Mouse (Mus musculus) MN1 (cell line): ENCODE measurements around the gene Dbi.

Experiments used
- DNase-seq: peaks from one replicate; pipeline ENCODE4 v3.0.0-alpha.2; 2016; ENCODE audit warnings: low spot score

The Dbi gene

DNA sequence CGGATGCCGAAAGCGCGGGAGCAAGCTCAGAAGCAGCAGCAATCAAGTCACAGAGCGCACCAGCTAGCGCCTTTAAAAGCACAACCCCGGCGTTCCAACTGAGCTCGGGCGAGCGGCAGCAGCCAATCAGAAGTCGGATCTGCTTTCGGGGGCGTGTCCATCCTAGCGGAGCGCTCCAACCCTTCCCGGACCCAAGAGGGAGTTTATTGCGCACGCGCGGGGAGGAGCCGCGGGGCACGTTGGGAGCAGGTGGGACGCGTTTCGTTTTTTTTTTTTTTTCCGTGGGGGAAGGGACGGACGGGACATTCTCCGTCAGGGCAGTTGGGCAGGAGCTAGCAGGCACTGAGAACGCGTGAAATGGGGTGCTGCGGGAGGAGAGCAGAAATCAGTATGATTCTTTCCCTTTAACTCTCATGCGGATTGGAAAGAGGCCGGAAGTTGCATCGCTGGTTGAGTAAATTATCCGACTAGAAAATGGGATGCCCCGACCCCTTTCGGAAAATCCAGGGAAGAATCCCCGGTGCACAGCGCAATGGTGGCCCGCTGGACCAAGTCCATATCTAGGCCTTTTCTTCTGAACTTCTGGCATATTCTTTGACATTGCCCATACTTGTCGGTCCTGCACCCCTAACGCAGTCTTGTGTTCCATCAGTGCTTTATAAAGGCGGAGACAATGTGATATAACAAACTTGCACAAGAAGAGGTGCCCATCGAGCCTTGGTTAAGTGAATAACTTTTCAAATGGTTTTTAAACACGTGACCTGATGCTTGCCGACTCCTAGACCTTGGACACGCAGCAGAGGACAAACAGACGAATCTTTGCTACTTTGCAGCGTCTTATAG is at the start of gene Dbi, which contains the start of gene 3110009E18Rik:
Dbi (minus strand) TSS at position 110 of the 843 bp plus-strand sequence.
3110009E18Rik (plus strand) TSS at position 219 of the 843 bp plus-strand sequence.
- DNase-seq, result peak; percentile 98

DNA sequence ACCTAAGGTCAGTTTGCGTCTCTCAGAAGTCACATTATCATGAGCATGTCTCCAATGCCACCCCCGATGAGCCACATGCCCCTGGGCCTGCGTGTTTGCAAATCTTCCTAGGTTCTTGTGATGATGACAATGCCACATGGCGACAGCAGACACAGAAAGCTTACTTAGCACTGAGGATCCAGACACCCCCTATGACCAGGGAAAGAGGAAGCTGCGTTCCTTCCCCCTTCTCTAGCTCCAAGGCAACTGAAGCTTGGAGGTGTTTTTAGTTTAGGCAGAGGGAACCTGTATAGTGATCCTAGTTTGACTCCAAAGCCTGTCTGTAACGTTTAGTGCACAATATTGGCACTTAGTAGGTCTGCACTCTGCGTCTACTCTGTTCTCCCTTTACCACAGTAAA is 49.4 kb upstream of the Dbi start:
- DNase-seq, result no peak

DNA sequence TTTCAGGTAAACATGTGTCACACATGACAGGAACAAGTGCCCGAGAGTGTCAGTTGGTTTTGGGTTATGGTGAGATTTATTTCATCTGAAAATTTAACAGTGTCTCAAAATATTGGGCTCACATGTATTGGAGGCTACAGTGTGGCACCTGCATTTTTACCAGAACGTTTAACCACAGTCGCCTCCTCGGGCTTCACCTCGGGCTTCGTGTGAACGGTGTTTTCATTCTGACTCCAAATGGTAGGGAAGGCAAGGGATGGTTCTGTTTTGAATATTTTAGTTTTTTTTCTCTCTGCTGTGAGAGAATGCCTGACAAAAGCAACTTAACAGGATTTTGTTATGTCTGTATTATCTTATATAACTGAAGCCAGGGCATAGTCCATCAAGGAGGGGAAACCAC is 47.8 kb upstream of the Dbi start:
- DNase-seq, result no peak

DNA sequence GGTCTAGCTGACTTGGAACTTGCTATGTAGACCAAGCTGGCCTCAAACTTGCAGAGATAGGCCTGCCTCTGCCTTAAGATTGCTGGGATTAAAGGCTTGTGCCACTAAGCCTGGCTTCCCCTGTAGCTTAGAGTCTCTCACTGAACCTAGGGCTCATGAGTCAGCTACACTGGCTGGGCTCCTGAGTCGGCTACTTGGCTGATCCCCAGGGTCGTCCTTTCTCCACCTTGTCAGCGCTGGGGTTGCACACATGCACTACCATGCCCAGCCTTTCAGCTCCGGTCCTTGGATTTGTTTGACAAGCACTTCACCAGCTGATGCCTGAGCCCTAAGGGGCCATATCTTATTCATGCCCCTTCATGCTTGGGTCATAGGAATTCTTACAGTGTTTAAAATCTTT is 47.1 kb upstream of the Dbi start:
- no peak for DNase-seq

DNA sequence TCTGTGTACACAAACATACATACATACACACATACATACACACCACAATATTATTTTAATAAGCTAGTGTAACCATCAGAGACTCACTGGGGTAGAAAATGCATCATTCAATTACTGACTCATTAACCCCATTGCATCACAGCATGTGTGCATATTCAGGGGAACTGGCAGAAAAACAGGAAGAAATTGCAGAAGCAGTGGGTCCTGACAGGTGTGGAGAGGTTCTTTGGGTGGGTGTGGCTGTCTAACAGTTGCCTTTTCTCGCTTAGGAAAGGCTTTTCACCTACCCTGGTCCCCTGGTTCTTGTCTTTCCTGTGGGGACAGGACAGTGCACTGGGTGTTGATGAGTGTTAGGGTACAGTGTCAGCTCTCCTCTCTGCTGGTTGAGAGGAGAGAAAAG is 41.7 kb upstream of the Dbi start:
- no peak for DNase-seq

DNA sequence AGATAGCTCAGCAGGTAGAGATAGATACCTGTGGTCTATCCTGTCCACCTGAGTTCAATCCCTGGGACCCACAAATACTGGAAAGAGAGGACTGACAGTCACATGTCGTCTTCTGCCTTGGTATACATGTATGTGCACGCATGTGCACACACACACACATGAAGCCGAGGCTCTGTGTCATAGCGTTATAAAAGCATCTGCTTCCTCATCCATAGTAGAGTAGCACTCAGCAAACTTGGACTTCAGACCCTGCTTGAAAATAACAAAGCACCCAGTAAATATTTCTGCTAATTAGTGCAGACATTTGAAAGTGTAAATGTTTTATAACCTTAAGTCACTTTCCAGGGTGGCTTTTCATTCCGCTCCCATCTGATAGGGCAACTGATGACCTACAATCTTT is 40.6 kb upstream of the Dbi start:
- no peak for DNase-seq

DNA sequence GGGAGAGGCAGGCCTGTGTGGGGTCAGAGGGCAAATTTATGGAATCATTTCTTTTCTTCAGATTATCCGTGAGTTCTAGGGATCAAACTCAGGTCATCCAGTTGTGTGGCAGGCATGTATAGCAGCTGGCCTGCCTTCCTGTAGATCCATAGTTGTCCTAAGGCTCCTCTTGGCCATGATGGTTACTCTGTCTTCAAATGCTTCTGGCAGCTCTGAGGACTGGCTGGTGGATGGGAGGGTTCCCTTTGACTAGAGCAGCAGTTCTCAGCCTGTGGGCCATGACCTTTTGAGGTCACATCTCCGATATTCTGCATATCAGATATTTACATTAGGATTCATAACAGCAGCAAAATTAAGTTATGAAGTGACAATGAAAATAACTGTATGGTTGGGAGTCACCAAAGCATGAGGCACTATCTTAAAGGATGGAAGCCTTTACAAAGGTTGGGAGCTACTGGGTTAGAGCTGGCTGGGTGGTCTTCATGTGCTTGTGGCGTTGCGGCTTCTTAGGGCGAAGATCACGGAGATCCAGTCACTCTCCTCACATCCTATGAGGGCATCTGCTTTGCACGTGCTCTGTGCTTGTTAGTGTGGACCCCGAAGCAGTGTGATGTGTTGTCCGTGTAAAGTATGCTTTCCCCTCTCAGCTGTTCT is 37.7 kb upstream of the Dbi start:
- no peak for DNase-seq

DNA sequence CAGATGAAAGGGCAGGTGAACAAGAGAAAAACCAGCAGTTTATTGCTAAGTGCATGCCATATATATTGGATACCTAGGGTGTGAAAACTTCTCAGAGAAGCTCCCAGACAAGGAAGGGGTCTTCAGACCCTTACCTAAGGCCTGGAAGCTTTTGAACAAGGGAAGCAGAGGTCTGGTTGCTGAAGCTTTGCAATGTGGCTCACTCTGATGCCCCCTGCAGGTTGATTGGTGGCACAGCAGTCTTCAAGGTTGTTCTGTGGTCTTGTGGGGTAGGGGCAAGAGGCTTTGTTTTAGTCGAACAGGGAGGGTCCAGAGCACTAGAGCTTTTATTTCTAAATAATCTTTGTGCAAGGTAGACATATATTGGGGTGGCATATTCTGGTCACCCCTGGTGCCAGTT is 34.4 kb upstream of the Dbi start:
- DNase-seq, result peak; percentile 33

DNA sequence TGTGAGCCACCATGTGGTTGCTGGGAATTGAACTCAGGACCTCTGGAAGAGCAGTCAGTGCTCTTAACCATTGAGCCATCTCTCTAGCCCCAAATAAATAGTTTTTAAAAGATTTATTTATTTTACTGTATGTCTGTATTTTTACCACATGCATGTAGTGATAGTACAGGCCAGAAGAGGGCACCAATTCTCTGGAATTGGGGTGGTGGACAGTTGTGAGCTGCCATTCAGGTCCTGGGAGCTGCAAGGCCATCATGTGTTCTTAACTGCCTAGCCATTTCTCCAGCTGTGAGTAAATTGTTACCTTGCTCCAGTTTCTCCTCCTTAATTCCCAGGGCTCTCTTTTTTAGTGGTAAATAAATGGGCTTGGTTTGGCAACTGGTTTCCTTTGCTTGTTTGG is 33.4 kb upstream of the Dbi start:
- DNase-seq, result peak; percentile 19

DNA sequence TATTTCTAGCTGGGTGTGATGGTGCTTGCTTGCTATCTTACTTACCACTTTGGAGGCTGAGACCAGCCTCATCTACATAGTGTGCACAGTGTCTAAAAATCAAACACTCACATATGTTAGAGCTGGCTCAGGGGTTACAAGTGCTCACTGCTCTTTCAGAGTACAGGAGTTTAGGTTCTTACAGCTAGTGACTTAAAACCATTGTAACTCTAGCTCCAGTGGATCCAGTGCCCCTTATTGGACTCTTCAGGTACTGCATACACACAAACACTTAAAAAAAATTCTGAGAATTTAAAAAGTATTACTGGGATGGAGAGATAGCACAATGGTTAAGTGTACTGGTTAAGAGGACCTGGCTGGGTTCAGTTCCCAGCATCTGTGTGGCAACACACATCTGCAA is 26.1 kb upstream of the Dbi start:
- DNase-seq, result no peak

DNA sequence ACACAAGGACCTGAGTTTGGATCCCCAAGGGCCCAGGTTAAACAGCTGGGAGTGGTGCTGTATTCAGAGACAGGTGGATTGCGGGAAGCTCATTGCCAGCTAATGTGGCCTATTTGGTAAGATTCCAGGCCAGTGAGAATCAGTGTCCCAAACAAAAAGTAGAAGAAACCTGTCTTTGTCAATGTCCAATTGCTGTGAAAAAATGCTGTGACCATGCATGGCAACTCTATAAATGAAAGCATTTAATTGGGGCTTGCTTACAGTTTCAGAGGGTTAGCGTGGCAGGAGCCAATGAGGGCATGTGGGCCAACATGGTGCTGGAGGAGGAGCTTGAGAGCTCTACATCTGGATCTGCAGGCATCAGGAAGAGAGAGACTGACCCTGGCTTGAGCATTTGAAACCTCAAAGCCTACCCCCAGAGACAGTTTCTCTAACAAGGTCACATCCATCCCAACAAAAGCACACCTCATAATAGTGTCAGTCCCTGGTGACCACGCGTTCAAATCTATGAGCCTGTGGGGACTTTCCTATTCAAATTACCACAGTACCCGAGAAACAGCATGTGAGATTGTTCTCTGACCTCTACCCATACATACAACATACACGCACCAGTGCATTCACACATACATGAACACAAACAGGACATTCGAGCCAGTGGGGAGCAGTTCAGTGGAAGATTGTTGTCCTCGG is 24.8 kb upstream of the Dbi start:
- no peak for DNase-seq

DNA sequence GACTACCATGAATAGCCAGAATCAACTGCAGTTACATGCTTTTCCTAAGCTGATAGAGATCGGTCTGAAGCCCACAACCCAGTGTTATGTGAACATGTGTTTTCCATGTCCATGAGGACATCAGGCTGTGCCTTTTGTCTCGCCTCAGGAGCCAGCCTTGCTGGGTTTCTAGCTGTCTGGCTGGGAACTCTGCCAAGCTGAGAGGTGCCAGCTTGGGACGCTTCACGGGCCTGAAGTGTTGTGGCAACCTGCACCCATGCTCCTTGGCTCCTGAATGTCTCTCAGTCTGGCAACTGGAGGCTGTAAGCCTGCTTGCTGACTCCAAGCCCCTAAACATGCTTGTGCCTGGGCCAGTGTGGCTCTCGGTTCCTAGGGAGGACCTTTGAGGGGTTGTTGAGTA is 21.7 kb upstream of the Dbi start:
- peak; percentile 73 for DNase-seq

DNA sequence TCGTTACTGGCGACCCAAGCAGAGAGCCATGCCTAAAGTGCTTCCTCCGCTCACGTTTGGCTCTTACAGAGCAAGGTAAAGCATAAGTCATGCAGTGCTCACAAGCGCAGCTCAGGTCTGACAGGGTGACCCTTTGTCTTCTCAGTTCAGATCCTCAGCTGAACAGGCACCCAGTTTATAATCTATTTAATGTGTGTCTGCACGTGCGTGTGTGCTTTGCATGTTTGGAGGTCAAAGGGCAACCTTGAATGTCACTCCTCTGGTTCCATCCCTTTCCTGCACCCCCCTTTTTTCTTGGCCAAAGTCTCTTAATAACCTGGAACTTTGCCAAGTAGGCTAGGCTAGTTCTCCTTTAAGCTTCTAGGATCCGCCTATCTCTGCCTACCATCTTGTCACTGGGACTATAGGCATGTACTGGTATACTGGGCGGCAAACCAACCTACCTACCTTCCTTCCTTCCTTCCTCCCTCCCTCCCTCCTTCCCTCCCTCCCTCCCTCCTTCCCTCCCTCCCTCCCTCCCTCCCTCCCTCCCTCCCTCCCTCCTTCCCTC is 19.3 kb upstream of the Dbi start:
- DNase-seq, result peak; percentile 16

DNA sequence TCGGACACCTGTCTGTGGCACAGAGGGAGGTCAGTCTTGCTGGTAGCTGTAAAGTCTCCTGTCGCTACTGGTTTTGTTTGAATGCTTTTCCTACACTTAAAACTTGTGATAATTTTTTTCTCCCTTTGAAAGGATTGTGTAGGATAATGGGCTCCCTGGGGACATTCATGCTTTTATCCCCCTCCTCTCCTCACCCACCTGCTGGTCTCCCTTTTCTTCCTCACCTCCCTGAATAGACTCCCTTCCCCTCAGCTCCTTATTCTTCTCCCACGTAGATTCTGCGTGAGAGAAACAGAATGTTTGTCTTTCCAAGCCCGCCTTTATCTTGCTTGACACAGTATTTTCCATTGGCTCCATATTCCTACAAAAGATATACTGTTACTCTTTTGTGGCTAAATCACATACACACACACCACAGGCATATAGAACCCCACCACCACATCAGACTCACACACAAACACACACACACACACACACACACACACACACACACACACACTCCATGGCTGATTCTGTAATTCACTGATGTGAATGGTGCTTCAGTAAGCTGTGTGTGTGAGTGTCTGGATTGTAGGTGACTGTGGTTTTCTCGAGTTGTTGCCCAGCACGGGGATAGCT is 18.2 kb upstream of the Dbi start:
- DNase-seq, result no peak

DNA sequence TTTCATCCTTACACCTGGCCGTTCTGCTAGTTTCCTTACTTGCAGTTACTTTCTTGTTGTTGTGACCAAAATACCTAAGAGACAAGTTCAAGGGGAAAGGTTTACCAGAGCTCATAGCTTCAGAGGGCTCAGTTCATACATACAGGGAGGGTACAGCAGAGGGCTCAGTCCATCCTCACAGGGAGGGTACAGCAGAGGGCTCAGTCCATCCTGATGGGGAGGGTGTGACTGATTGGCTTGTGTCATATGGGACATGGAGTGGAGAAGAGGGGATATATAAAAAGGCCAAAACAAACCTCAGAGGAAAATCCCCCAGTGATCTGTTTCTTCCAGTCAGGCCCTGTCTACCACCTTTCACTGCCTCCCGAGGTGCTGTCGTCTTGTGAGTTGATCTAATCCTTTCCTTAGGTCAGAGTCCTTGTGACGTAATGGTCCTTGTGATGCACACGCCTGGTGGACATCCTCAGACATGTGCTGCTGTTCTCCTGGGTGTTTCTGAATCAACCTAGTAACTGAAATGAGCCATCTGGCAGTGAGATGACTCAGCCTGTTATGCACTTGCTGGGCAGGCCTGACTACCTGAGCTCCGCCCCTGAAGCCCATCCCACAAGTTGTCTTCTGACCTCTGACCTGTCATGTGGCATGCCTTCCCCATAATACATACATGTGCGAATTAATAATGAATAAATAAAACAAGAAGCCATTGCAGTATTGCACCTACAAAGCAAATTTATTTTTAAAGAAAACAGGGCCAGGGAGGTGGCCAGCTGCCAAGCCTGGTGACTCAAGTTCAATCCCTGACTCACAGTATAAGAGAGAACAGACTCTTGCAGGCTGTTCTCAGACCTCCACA is 15.3 kb upstream of the Dbi start:
- peak; percentile 93 for DNase-seq

DNA sequence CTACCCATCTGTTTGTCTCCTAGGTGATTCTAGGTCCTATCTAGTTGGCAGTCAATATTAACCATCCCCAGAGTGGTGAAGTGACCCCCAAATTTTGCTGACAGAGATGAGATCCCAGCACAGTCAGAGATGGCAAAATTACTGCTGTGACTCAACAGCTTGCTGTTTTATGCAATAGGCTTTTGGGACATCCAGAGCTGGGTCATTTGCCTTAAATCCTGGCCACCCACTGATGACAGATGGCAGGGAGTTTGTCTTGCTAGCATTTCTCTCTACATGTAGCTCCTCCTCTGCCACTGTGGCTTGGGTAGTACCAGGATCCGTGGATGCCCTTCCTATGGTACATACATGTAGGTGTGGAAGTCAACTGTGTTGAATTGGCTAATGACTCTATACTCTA is 11.5 kb upstream of the Dbi start:
- DNase-seq, result no peak

DNA sequence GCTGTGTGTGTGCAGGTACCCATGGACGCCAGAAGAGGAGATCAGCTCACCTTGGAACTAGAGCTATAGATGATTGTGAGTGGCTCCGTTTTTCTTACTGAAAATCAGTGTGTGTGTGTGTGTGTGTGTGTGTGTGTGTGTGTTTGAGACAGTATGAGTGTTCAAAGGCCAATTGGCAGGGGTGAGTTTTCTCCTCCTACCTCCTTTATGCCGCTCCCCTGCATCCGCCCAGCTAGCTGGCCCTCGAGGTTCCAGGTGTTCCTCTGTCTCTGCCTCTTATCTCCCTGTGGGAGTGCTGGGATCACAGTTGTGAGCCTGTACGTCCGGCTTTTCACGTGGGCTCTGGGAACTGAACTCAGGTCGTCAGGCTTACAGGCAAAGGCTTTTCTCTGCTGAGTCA is 5.4 kb upstream of the Dbi start:
- no peak for DNase-seq

DNA sequence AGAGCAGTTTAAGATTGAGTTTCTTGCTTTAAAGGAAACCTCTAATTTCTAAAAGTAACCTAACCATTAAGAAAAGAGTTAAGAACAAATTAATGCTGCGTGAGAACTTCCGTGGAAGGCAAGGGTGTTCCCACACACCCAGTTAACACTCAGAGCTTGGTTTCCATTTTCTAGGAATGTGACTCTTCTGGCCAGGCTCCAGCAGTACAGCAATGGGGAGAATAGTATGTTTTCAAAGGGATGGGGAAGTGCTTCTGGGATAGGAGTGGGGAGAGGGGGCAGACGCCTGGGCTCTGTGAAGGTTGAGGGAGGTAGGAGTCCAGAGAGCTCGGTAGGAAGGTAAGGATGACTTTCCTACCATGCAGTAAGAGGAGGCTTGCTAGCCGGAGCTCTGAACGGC is 4.6 kb upstream of the Dbi start:
- no peak for DNase-seq

DNA sequence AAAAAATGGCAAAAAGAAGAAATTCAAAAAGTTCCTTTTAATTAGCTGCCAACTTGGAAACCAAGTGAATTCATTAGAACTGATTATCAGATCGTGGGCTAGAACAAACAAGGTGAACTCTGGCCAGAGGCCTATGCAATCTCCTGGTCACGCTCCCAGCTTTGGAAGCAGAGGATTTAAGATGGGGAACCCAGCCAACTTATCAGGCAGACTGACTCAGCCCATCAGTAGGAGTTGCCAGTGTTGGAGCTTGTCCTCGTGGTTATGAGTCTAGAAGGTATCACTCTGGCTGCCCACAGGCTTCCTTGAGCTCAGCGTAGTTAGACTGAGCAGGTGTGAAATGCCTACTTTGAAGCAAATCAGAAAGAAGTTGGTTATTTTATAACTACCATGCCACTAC is 4.0 kb upstream of the Dbi start:
- peak; percentile 32 for DNase-seq

DNA sequence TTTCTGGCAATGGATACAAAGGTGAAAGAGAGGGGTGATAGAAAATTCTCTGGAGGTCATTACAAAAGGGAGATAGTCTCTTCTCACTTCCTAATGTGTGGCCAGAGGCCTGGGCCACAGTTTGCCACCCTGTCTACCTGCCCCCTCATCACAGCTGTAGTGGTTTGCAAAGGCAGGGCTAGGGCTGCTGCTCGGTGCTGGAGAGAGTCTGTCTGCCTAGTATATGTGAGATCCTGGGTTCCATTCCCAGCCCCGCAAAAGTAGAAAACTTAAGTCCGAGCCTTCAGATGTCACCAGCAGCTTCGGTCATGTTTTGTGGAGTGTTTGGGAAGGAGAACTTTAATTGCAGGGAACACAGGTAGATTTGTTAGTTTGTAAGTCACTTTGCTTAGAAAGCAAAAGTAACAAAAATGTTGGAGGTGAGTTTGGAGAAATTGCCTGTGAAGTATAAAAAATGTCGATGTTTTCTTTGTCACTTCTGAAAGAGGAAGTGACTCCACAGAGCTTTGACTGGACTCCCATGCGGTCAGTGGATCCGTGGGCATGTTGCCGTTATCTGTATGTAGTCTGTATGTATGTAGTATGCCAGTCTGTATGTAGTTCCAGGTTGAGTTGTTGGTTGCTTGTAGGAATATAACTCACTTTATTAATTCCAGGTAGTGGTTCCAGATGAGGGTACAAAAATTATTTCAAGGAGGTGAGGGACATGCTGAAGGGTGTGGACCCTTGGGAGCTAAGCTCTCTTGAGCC is 1.9 kb upstream of the Dbi start:
- no peak for DNase-seq
